28 mouse cellular contexts compared by ENCODE assay signal in the genomic region with DNA sequence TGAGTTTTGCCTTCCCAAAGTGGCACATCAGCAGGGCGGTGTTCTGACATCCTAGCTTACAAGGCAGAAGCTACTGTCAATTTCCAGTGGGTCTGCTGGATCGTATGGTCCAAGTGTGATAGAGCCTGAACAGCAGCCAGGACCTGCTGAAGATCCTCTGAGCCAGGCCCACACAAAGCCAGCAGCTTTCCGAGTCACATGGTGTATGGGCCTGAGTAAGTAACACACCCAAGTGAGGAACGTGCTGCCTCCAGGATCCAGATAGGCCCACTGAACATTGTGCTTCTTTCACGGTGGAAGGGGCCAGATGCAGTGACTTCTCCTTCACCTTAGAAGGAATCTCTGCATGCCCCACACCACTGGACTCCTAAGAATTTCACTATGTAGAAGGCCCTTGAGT. TPM values are rescaled to one million over a fixed set of nuclear protein-coding genes. Genes with fewer than 3 reads are reported as not detected.
DNase-seq lines count a peak whose midpoint lies in the region; ATAC-seq and TF ChIP-seq lines count a peak whose summit lies in the region.
"Had no signal": no experiment of that assay in that cellular context is flagged by ENCODE, and none has a peak within 500 bp of the region (broad histone marks: within the 10 kb centered on the region; RNA-seq: fewer than 3 reads in every experiment).

No protein-coding gene starts in this region.

- H3K9me3 ChIP-seq in intestine, embryonic 16.5 days (ENCODE audit: control insufficient read depth, low read length): no peaks in the 10 kb centered on the region
- H3K9me3 ChIP-seq in intestine, postnatal 0 days (ENCODE audit: control insufficient read depth): no peaks in the 10 kb centered on the region
- H3K9me3 ChIP-seq in stomach, embryonic 16.5 days (replicated peaks; ENCODE audit: control insufficient read depth, low read length): no peaks in the 10 kb centered on the region
- H3K9me3 ChIP-seq: forebrain, embryonic 10.5 days; forebrain, embryonic 13.5 days; hindbrain, embryonic 10.5 days; hindbrain, embryonic 13.5 days; intestine, embryonic 15.5 days had no signal

- H3K27ac ChIP-seq in intestine, embryonic 16.5 days (ENCODE audit: low read length): no peak overlapping the region
- no peak overlapping the region for H3K27ac ChIP-seq in intestine, postnatal 0 days (ENCODE audit: low read depth, low read length)
- H3K27ac ChIP-seq in stomach, embryonic 16.5 days (ENCODE audit: low read length): no peak overlapping the region
- H3K27ac ChIP-seq: forebrain, embryonic 10.5 days; forebrain, embryonic 13.5 days; hindbrain, embryonic 10.5 days; hindbrain, embryonic 13.5 days; intestine, embryonic 15.5 days had no signal

- no peak for TF ChIP-seq CTCF in intestine, postnatal 0 days (IDR thresholded peaks at IDR 0.05; ENCODE audit: low read depth)

- no peaks in the 10 kb centered on the region for H3K4me1 ChIP-seq in intestine, embryonic 16.5 days (ENCODE audit: control insufficient read depth, insufficient read depth, low read length)
- no peaks in the 10 kb centered on the region for H3K4me1 ChIP-seq in intestine, postnatal 0 days (replicated peaks; ENCODE audit: control insufficient read depth, insufficient read depth, low read length)
- H3K4me1 ChIP-seq in stomach, embryonic 16.5 days (ENCODE audit: control insufficient read depth, insufficient read depth, low read length): no peaks in the 10 kb centered on the region
- H3K4me1 ChIP-seq: forebrain, embryonic 10.5 days; forebrain, embryonic 13.5 days; hindbrain, embryonic 10.5 days; hindbrain, embryonic 13.5 days; intestine, embryonic 15.5 days had no signal

- no peak overlapping the region for H3K9ac ChIP-seq in intestine, embryonic 16.5 days (ENCODE audit: low read depth, low read length)
- no peak overlapping the region for H3K9ac ChIP-seq in intestine, postnatal 0 days (ENCODE audit: low read depth, low read length)
- no peak overlapping the region for H3K9ac ChIP-seq in stomach, embryonic 16.5 days (ENCODE audit: low read length)
- H3K9ac ChIP-seq: forebrain, embryonic 13.5 days; hindbrain, embryonic 13.5 days; intestine, embryonic 15.5 days had no signal

- peak; percentile 69; the same call in 1 of the 2 replicates for ATAC-seq in intestine, embryonic 16.5 days
- no peak for ATAC-seq in intestine, postnatal 0 days
- peak; percentile 69; the same call in 1 of the 2 replicates for ATAC-seq in stomach, embryonic 16.5 days (ENCODE audit: insufficient read depth, low FRiP score)
- ATAC-seq: CD4-positive, CD25-positive, alpha-beta regulatory T cell, adult 4 months; forebrain, embryonic 13.5 days; forebrain, embryonic 16.5 days; hindbrain, embryonic 16.5 days; intestine, embryonic 15.5 days had no signal

- DNase-seq in gastrocnemius, postnatal 25 days: peak; percentile 24
- DNase-seq in gastrocnemius, postnatal 10 days: no peak
- DNase-seq in ZHBTc4 (ENCODE audit: low read depth, low spot score): peak; percentile 49
- DNase-seq in right cerebral cortex, adult 2 months (ENCODE audit: low spot score in 2 of 2): no peak
- no peak for DNase-seq in lung, adult 18-20 months
- DNase-seq: adrenal gland, postnatal 10 days; adrenal gland, postnatal 36 days; cerebellum, adult 18-20 months; cerebellum, adult 9-10 months; cerebellum, postnatal 14 days; gastrocnemius, postnatal 36 days; heart, adult 18-20 months; heart, postnatal 10 days; heart, postnatal 36 days had no signal

- no peak overlapping the region for H3K4me3 ChIP-seq in intestine, embryonic 16.5 days (ENCODE audit: low read length)
- H3K4me3 ChIP-seq in intestine, postnatal 0 days (ENCODE audit: low read depth, low read length): no peak overlapping the region
- H3K4me3 ChIP-seq in stomach, embryonic 16.5 days (replicated peaks; ENCODE audit: low read length): no peak overlapping the region
- H3K4me3 ChIP-seq: forebrain, embryonic 10.5 days; forebrain, embryonic 13.5 days; hindbrain, embryonic 10.5 days; hindbrain, embryonic 13.5 days; intestine, embryonic 15.5 days had no signal

- H3K36me3 ChIP-seq in intestine, embryonic 16.5 days (ENCODE audit: control insufficient read depth, insufficient read depth, low read length): no peaks in the 10 kb centered on the region
- no peaks in the 10 kb centered on the region for H3K36me3 ChIP-seq in intestine, postnatal 0 days (ENCODE audit: control insufficient read depth, insufficient read depth)
- H3K36me3 ChIP-seq in stomach, embryonic 16.5 days (ENCODE audit: control insufficient read depth, insufficient read depth, low read length): no peaks in the 10 kb centered on the region
- H3K36me3 ChIP-seq: forebrain, embryonic 10.5 days; hindbrain, embryonic 10.5 days; hindbrain, embryonic 13.5 days; intestine, embryonic 15.5 days had no signal

- H3K27me3 ChIP-seq in intestine, embryonic 16.5 days (replicated peaks; ENCODE audit: control insufficient read depth, insufficient read depth, low read length): no peaks in the 10 kb centered on the region
- no peaks in the 10 kb centered on the region for H3K27me3 ChIP-seq in intestine, postnatal 0 days (replicated peaks; ENCODE audit: control insufficient read depth, insufficient read depth, low read length)
- no peaks in the 10 kb centered on the region for H3K27me3 ChIP-seq in stomach, embryonic 16.5 days (ENCODE audit: control insufficient read depth, insufficient read depth, low read length)
- H3K27me3 ChIP-seq: forebrain, embryonic 13.5 days; hindbrain, embryonic 13.5 days; intestine, embryonic 15.5 days had no signal

- WGBS in intestine, embryonic 16.5 days: 83% methylated on average over 5 of the region's 5 CpGs
- 63% methylated on average over 5 of the region's 5 CpGs for WGBS in intestine, postnatal 0 days
- 79% methylated on average over 5 of the region's 5 CpGs for WGBS in stomach, embryonic 16.5 days

- H3K4me2 ChIP-seq in intestine, embryonic 16.5 days (ENCODE audit: low read depth, low read length): no peak overlapping the region
- H3K4me2 ChIP-seq in intestine, postnatal 0 days (replicated peaks; ENCODE audit: low read depth): no peak overlapping the region
- H3K4me2 ChIP-seq in stomach, embryonic 16.5 days (ENCODE audit: low read depth, low read length): no peak overlapping the region
- H3K4me2 ChIP-seq: forebrain, embryonic 13.5 days; hindbrain, embryonic 13.5 days; intestine, embryonic 15.5 days had no signal

RNA-seq across cellular contexts. Expression of a gene that starts 26.7 kb away (rescaled TPM):
- total RNA-seq in gastrocnemius, postnatal 25 days (2021): 100 to 1,000 TPM in 1 of 2 experiments, 10 to 100 TPM in 1; 54.6 to 343 TPM
- total RNA-seq in gastrocnemius, postnatal 10 days (2021): 100 to 1,000 TPM in 1 of 2 experiments, 10 to 100 TPM in 1; 91.8 to 112 TPM
- polyA plus RNA-seq in intestine, embryonic 16.5 days (2015; fragmentation: Nextera tagmentation; extraction: Ambion mirVana): 8.8 and 10.6 TPM in 2 replicates
- polyA plus RNA-seq in intestine, postnatal 0 days (2015; fragmentation: Nextera tagmentation; extraction: Ambion mirVana): 24.7 and 27.2 TPM in 2 replicates
- 10.1 and 11.4 TPM in 2 replicates for polyA plus RNA-seq in stomach, embryonic 16.5 days (2015; fragmentation: Nextera tagmentation; extraction: Ambion mirVana)

RNA-seq across cellular contexts. Expression of a gene that starts 26.9 kb away (rescaled TPM):
- 1 to 10 TPM; 6.3 TPM for total RNA-seq in gastrocnemius, postnatal 25 days (2021)
- 10 to 100 TPM; 10.2 to 15.2 TPM for total RNA-seq in gastrocnemius, postnatal 10 days (2021)
- polyA plus RNA-seq in intestine, embryonic 16.5 days (2015; fragmentation: Nextera tagmentation; extraction: Ambion mirVana): 18.6 and 20.6 TPM in 2 replicates
- 17.5 and 18.0 TPM in 2 replicates for polyA plus RNA-seq in intestine, postnatal 0 days (2015; fragmentation: Nextera tagmentation; extraction: Ambion mirVana)
- polyA plus RNA-seq in stomach, embryonic 16.5 days (2015; fragmentation: Nextera tagmentation; extraction: Ambion mirVana): 22.6 and 26.4 TPM in 2 replicates

RNA-seq across cellular contexts. Expression of a gene that starts 34.0 kb away (rescaled TPM):
- not detected for total RNA-seq in gastrocnemius, postnatal 25 days (2021)
- 1 to 10 TPM in 1 of 2 experiments, under 1 TPM in 1; 0.31 to 1.0 TPM for total RNA-seq in gastrocnemius, postnatal 10 days (2021)
- polyA plus RNA-seq in intestine, embryonic 16.5 days (2015; fragmentation: Nextera tagmentation; extraction: Ambion mirVana): 1.0 and 3.1 TPM in 2 replicates
- 0.16 TPM in 1 of 2 replicates, not detected in the other for polyA plus RNA-seq in intestine, postnatal 0 days (2015; fragmentation: Nextera tagmentation; extraction: Ambion mirVana)
- polyA plus RNA-seq in stomach, embryonic 16.5 days (2015; fragmentation: Nextera tagmentation; extraction: Ambion mirVana): 5.6 and 7.7 TPM in 2 replicates
- total RNA-seq: MEL had no signal
- polyA plus RNA-seq: CD4-positive, CD25-positive, alpha-beta regulatory T cell, adult 4 months; embryonic facial prominence, embryonic 11.5 days; embryonic facial prominence, embryonic 14.5 days; forebrain, embryonic 10.5 days; forebrain, embryonic 13.5 days; forebrain, embryonic 16.5 days; hindbrain, embryonic 10.5 days; hindbrain, embryonic 13.5 days; hindbrain, embryonic 16.5 days had no signal

Comparison
In these comparisons a context has a peak if more than half of its experiments do, and no peak if none do; other contexts are left out.
1. DNase-seq: peak in gastrocnemius, postnatal 25 days (single experiment) and ZHBTc4 (single experiment); none in gastrocnemius, postnatal 10 days (single experiment), right cerebral cortex, adult 2 months (0 of 2) and lung, adult 18-20 months (0 of 2).